Mouse (Mus musculus): Measurements from ENCODE around the gene Arhgap28. TPM values are rescaled to one million over a fixed set of nuclear protein-coding genes. Genes with fewer than 3 reads are reported as not detected.

Arhgap28 gene
- total and polyA plus RNA-seq, 3 experiments: 0.11 TPM; not detected in 2

DNA sequence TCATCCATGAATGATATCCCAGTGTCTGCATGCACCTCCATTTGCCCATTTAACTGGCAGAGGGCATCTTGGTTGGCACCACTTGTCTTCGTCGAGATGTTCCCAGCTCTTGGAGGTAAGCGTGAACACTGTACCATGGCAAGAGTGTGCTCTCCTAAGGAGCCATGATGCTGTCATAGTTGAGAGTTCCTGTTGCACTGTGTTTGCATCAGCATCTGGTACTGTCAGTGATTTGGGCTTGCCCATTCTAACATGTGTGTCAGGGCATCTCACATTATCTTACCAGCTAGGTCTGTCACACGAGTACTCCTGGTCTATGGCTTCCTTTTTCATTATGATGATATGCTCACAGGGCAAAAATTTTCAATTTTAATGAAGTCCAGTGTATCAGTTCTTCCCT is 24.6 kb upstream of the Arhgap28 start:
- Histone ChIP-seq H3K36me3 (replicated peaks) (no peaks in the 10 kb centered on the region), H3K4me3 (ENCODE audit: low read depth, low read length) (no peak overlapping the region), H3K27me3 (ENCODE audit: insufficient read depth, low read length) (no peaks in the 10 kb centered on the region), H3K9me3 (replicated peaks) (peaks cover 48% of the 10 kb centered on the region), H3K4me1 (ENCODE audit: insufficient read depth, low read depth, low read length) (no peaks in the 10 kb centered on the region)
- DNase-seq (ENCODE audit: low spot score) (no peak), ATAC-seq (ENCODE audit: extremely low read depth, insufficient number of reproducible peaks, low FRiP score, poor library complexity, severe bottlenecking) (no peak)
- TF ChIP-seq TAL1 (conservative IDR thresholded peaks at IDR 0.05; ENCODE audit: low read depth, low read length): no peak
- no peak for TF ChIP-seq POLR2AphosphoS5 (IDR thresholded peaks at IDR 0.05; ENCODE audit: insufficient replicate concordance, low read depth, low read length)
- no peak for TF ChIP-seq CTCF (IDR thresholded peaks at IDR 0.05; ENCODE audit: low read depth, low read length)
- TF ChIP-seq GATA1 (IDR thresholded peaks at IDR 0.05; ENCODE audit: borderline replicate concordance, low read length): no peak
- no peak for TF ChIP-seq GATA2 (IDR thresholded peaks at IDR 0.05; ENCODE audit: borderline replicate concordance, low read depth, low read length)

- ATAC-seq (ENCODE audit: extremely low read depth, insufficient number of reproducible peaks, low FRiP score, poor library complexity, severe bottlenecking) (no peak), DNase-seq (ENCODE audit: low spot score) (no peak)
- Histone ChIP-seq H3K36me3 (replicated peaks) (no peaks in the 10 kb centered on the region), H3K9me3 (replicated peaks) (peaks cover 42% of the 10 kb centered on the region), H3K4me3 (ENCODE audit: low read depth, low read length) (no peak overlapping the region), H3K27me3 (ENCODE audit: insufficient read depth, low read length) (no peaks in the 10 kb centered on the region), H3K4me1 (ENCODE audit: insufficient read depth, low read depth, low read length) (no peaks in the 10 kb centered on the region)
- TF ChIP-seq POLR2AphosphoS5 (IDR thresholded peaks at IDR 0.05; ENCODE audit: insufficient replicate concordance, low read depth, low read length) (no peak), GATA1 (IDR thresholded peaks at IDR 0.05; ENCODE audit: borderline replicate concordance, low read length) (no peak), GATA2 (IDR thresholded peaks at IDR 0.05; ENCODE audit: borderline replicate concordance, low read depth, low read length) (no peak), TAL1 (conservative IDR thresholded peaks at IDR 0.05; ENCODE audit: low read depth, low read length) (no peak), CTCF (IDR thresholded peaks at IDR 0.05; ENCODE audit: low read depth, low read length) (no peak)
These were observed 20.4 kb upstream of the Arhgap28 start for GRCm38 (mm10) chr17:68024327-68024726.

DNA sequence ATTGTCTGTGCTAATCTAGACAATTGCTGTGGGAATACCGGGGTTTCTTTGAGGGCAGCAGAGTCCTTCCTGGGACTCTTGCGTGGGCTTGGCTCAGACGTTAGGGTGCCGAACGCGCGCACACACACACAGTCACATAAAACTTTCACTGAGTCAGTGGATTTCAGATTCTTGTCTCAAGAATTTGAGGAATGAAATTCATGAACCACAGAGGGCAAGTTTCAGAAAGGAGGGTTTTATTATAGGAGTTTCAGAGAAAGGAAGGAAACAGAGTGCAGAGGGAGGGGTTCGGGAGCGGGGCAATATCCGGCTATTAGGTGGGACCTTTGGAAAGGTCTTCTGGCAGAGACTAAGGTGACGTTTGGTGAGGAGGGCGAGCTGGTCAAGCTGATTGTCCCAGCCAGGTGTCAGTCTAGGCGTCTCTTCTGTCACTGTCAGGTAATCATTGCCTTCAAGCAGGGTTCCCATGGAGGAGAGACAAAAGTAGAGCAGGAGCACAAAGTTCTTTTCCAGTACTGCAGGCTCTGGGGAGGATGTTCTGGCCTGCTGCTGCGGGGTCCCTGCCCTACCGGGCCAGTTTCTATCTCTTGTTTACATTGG is 15.6 kb upstream of the Arhgap28 start:
- TF ChIP-seq TAL1 (conservative IDR thresholded peaks at IDR 0.05; ENCODE audit: low read depth, low read length): no peak
- no peak for TF ChIP-seq GATA2 (IDR thresholded peaks at IDR 0.05; ENCODE audit: borderline replicate concordance, low read depth, low read length)
- no peak for TF ChIP-seq POLR2AphosphoS5 (IDR thresholded peaks at IDR 0.05; ENCODE audit: insufficient replicate concordance, low read depth, low read length)
- TF ChIP-seq CTCF (IDR thresholded peaks at IDR 0.05; ENCODE audit: low read depth, low read length): no peak
- no peak for TF ChIP-seq GATA1 (IDR thresholded peaks at IDR 0.05; ENCODE audit: borderline replicate concordance, low read length)
- H3K9me3 ChIP-seq (replicated peaks): peaks cover 30% of the 10 kb centered on the region

DNA sequence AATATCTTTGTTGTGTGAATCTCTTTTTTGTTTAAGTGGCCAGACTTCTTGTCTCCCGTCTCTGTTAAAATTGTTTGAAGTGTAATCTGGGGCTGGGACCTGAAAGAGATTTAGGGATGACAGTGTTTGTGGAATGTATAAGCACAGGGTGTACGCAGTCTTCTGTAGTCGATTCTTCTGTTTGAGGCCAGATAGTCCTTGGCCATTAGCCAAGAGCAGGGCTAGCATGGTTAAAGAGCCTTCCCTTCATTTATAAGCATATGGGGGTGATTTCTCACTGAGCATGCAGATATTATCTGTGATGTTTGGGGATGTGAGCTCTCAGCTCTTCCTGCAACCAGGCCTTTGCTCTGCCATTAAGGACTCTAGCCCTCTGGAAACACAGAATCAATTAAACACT is 13.2 kb upstream of the Arhgap28 start:
- Histone ChIP-seq H3K36me3 (replicated peaks) (no peaks in the 10 kb centered on the region), H3K9me3 (replicated peaks) (peaks cover 35% of the 10 kb centered on the region), H3K4me1 (ENCODE audit: insufficient read depth, low read depth, low read length) (no peaks in the 10 kb centered on the region), H3K4me3 (ENCODE audit: low read depth, low read length) (no peak overlapping the region), H3K27me3 (ENCODE audit: insufficient read depth, low read length) (no peaks in the 10 kb centered on the region)
- no peak for ATAC-seq (ENCODE audit: extremely low read depth, insufficient number of reproducible peaks, low FRiP score, poor library complexity, severe bottlenecking)
- DNase-seq (ENCODE audit: low spot score): no peak
- no peak for TF ChIP-seq CTCF (IDR thresholded peaks at IDR 0.05; ENCODE audit: low read depth, low read length)
- no peak for TF ChIP-seq TAL1 (conservative IDR thresholded peaks at IDR 0.05; ENCODE audit: low read depth, low read length)
- no peak for TF ChIP-seq GATA1 (IDR thresholded peaks at IDR 0.05; ENCODE audit: borderline replicate concordance, low read length)
- TF ChIP-seq POLR2AphosphoS5 (IDR thresholded peaks at IDR 0.05; ENCODE audit: insufficient replicate concordance, low read depth, low read length): no peak
- TF ChIP-seq GATA2 (IDR thresholded peaks at IDR 0.05; ENCODE audit: borderline replicate concordance, low read depth, low read length): no peak

More for the DNA sequence above, 15.6 kb upstream of the Arhgap28 start:
- Histone ChIP-seq H3K4me1 (ENCODE audit: insufficient read depth, low read depth, low read length) (no peaks in the 10 kb centered on the region), H3K27me3 (ENCODE audit: insufficient read depth, low read length) (no peaks in the 10 kb centered on the region), H3K36me3 (replicated peaks) (no peaks in the 10 kb centered on the region), H3K4me3 (ENCODE audit: low read depth, low read length) (no peak overlapping the region)
- ATAC-seq (ENCODE audit: extremely low read depth, insufficient number of reproducible peaks, low FRiP score, poor library complexity, severe bottlenecking) (no peak; the same call in 1 of the 2 replicates), DNase-seq (ENCODE audit: low spot score) (no peak)

- no peak for TF ChIP-seq TAL1 (conservative IDR thresholded peaks at IDR 0.05; ENCODE audit: low read depth, low read length)
- TF ChIP-seq POLR2AphosphoS5 (IDR thresholded peaks at IDR 0.05; ENCODE audit: insufficient replicate concordance, low read depth, low read length): no peak
- no peak for TF ChIP-seq GATA2 (IDR thresholded peaks at IDR 0.05; ENCODE audit: borderline replicate concordance, low read depth, low read length)
- no peak for TF ChIP-seq GATA1 (IDR thresholded peaks at IDR 0.05; ENCODE audit: borderline replicate concordance, low read length)
- TF ChIP-seq CTCF (IDR thresholded peaks at IDR 0.05; ENCODE audit: low read depth, low read length): no peak
- ATAC-seq (ENCODE audit: extremely low read depth, insufficient number of reproducible peaks, low FRiP score, poor library complexity, severe bottlenecking): no peak
- H3K27me3 ChIP-seq (ENCODE audit: insufficient read depth, low read length): no peaks in the 10 kb centered on the region
- H3K36me3 ChIP-seq (replicated peaks): no peaks in the 10 kb centered on the region
- no peaks in the 10 kb centered on the region for H3K4me1 ChIP-seq (ENCODE audit: insufficient read depth, low read depth, low read length)
- DNase-seq (ENCODE audit: low spot score): no peak
- H3K4me3 ChIP-seq (ENCODE audit: low read depth, low read length): no peak overlapping the region
- peaks cover 39% of the 10 kb centered on the region for H3K9me3 ChIP-seq (replicated peaks)
These were observed 7.7 kb upstream of the Arhgap28 start for GRCm38 (mm10) chr17:68011606-68012005.

DNA sequence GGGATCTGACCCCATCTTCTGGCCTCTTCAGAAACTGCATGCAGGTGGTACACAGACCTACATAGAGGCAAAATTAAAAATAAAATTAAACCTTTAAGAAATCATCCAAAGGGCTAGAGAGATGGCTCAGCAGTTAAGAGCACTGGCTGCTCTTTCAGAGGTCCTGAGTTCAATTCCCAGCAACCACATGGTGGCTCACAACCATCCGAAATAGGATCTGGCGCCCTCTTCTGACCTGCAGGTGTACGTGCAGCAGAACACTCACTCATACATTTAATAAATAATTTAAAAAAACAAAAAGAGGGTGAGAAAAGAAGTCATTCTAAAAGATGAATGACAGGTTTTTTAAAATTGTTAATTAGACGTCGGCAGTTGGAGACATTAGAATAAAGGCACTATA is 6.1 kb upstream of the Arhgap28 start:
- DNase-seq (ENCODE audit: low spot score) (no peak), ATAC-seq (ENCODE audit: extremely low read depth, insufficient number of reproducible peaks, low FRiP score, poor library complexity, severe bottlenecking) (no peak)
- TF ChIP-seq POLR2AphosphoS5 (IDR thresholded peaks at IDR 0.05; ENCODE audit: insufficient replicate concordance, low read depth, low read length) (no peak), TAL1 (conservative IDR thresholded peaks at IDR 0.05; ENCODE audit: low read depth, low read length) (no peak), GATA2 (IDR thresholded peaks at IDR 0.05; ENCODE audit: borderline replicate concordance, low read depth, low read length) (no peak), GATA1 (IDR thresholded peaks at IDR 0.05; ENCODE audit: borderline replicate concordance, low read length) (no peak), CTCF (IDR thresholded peaks at IDR 0.05; ENCODE audit: low read depth, low read length) (no peak)
- H3K4me1 ChIP-seq (ENCODE audit: insufficient read depth, low read depth, low read length): no peaks in the 10 kb centered on the region
- peaks cover 52% of the 10 kb centered on the region for H3K9me3 ChIP-seq (replicated peaks)
- H3K27me3 ChIP-seq (ENCODE audit: insufficient read depth, low read length): no peaks in the 10 kb centered on the region
- no peak overlapping the region for H3K4me3 ChIP-seq (ENCODE audit: low read depth, low read length)
- no peaks in the 10 kb centered on the region for H3K36me3 ChIP-seq (replicated peaks)

All from G1E (cell line).